24 mouse cellular contexts compared by ENCODE assay signal in the genomic region with DNA sequence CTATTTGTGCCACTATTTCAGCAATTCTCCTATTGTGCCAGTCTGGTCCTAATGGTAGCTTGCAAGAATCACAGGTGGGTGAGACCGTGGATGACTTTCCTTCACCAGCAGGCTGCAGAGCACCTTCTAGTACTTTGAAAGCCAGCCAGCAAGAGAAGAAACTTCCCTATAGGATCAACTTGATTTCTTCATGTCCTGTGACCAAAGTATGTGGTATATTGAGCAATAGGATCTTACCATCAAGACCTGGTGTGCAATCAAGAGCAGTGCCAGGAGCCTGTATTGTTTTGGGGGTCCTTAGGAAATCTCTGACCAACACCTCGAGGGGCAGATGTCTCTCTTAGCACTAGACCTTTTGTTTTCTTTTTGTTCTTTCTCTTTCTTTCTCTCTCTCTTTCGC.
DNase-seq lines count a peak whose midpoint lies in the region; ATAC-seq and TF ChIP-seq lines count a peak whose summit lies in the region.
"Had no signal": no experiment of that assay in that cellular context is flagged by ENCODE, and none has a peak within 500 bp of the region (broad histone marks: within the 10 kb centered on the region; RNA-seq: fewer than 3 reads in every experiment).

No protein-coding gene starts in this region.

- no peak overlapping the region for H3K4me2 ChIP-seq in lung, postnatal 0 days (replicated peaks; ENCODE audit: low read depth, low read length)
- H3K4me2 ChIP-seq: embryonic facial prominence, embryonic 15.5 days; forebrain, embryonic 15.5 days; heart, embryonic 13.5 days; hindbrain, embryonic 12.5 days had no signal

- H3K4me1 ChIP-seq in lung, postnatal 0 days (ENCODE audit: insufficient read depth, low read depth, low read length), result no peaks in the 10 kb centered on the region; the same call in 1 of the 2 replicates

- no peak overlapping the region for H3K9ac ChIP-seq in lung, postnatal 0 days (replicated peaks; ENCODE audit: low read depth)
- H3K9ac ChIP-seq: embryonic facial prominence, embryonic 15.5 days; forebrain, embryonic 15.5 days; heart, embryonic 13.5 days; hindbrain, embryonic 12.5 days had no signal

- no peaks in the 10 kb centered on the region for H3K9me3 ChIP-seq in lung, postnatal 0 days (ENCODE audit: low read length)
- H3K9me3 ChIP-seq: embryonic facial prominence, embryonic 15.5 days; forebrain, embryonic 10.5 days; forebrain, embryonic 15.5 days; G1E; heart, embryonic 13.5 days; hindbrain, embryonic 12.5 days had no signal

- H3K4me3 ChIP-seq in lung, postnatal 0 days (ENCODE audit: low read depth, low read length), result no peak overlapping the region
- H3K4me3 ChIP-seq: embryonic facial prominence, embryonic 15.5 days; erythroblast, embryonic 14.5 days; forebrain, embryonic 10.5 days; forebrain, embryonic 15.5 days; heart, embryonic 13.5 days; hindbrain, embryonic 12.5 days had no signal

- no peak overlapping the region for H3K27ac ChIP-seq in lung, postnatal 0 days (ENCODE audit: low read length)
- H3K27ac ChIP-seq: embryonic facial prominence, embryonic 15.5 days; forebrain, embryonic 10.5 days; forebrain, embryonic 15.5 days; heart, embryonic 13.5 days; hindbrain, embryonic 12.5 days had no signal

- no peaks in the 10 kb centered on the region for H3K27me3 ChIP-seq in lung, postnatal 0 days (replicated peaks; ENCODE audit: insufficient read depth, low read length)
- H3K27me3 ChIP-seq: embryonic facial prominence, embryonic 15.5 days; forebrain, embryonic 15.5 days; heart, embryonic 13.5 days; hindbrain, embryonic 12.5 days had no signal

- 77% methylated on average over 3 of the region's 3 CpGs for WGBS in lung, postnatal 0 days

- H3K36me3 ChIP-seq in lung, postnatal 0 days (ENCODE audit: insufficient read depth, low read length), result no peaks in the 10 kb centered on the region
- H3K36me3 ChIP-seq: embryonic facial prominence, embryonic 15.5 days; forebrain, embryonic 10.5 days; forebrain, embryonic 15.5 days; heart, embryonic 13.5 days; hindbrain, embryonic 12.5 days had no signal

- TF ChIP-seq EP300 in lung, postnatal 0 days (IDR thresholded peaks at IDR 0.05), result no peak

- DNase-seq in lung, postnatal 0 days (ENCODE audit: low spot score), result peak; percentile 59
- DNase-seq in lung, postnatal 10 days, result no peak
- peak; percentile 14 for DNase-seq in NIH3T3 (ENCODE audit: low read depth)
- DNase-seq in kidney, postnatal 25 days, result no peak
- no peak for DNase-seq in adrenal gland, postnatal 10 days
- DNase-seq: adrenal gland, postnatal 14 days; cerebellum, adult 18-20 months; cerebellum, postnatal 10 days; embryo, embryonic 11 days; gastrocnemius, postnatal 10 days; heart, adult 11 months; heart, postnatal 4 days had no signal

- ATAC-seq in lung, postnatal 0 days, result no peak
- peak; percentile 94 for ATAC-seq in megakaryocyte, adult 5-6 weeks (ENCODE audit: poor library complexity, severe bottlenecking)
- peak; percentile 60; the same call in 1 of the 2 replicates for ATAC-seq in neutrophil, adult 5-6 weeks (ENCODE audit: extremely low read depth, insufficient number of reproducible peaks, low FRiP score, poor library complexity, severe bottlenecking)
- ATAC-seq: CD4-positive, CD25-positive, alpha-beta regulatory T cell, adult 4 months; forebrain, embryonic 15.5 days; hindbrain, embryonic 16.5 days; inflammation-experienced regulatory T-cells, adult 6 months had no signal

- TF ChIP-seq CTCF in lung, postnatal 0 days (IDR thresholded peaks at IDR 0.05), result no peak

Comparison
In these comparisons a context has a peak if more than half of its experiments do, and no peak if none do; other contexts are left out.
1. DNase-seq: peak in lung, postnatal 0 days (single experiment) and NIH3T3 (single experiment); none in lung, postnatal 10 days (single experiment), kidney, postnatal 25 days (0 of 2) and adrenal gland, postnatal 10 days (single experiment).